8 mouse cellular contexts compared by ENCODE assay signal in the genomic region with DNA sequence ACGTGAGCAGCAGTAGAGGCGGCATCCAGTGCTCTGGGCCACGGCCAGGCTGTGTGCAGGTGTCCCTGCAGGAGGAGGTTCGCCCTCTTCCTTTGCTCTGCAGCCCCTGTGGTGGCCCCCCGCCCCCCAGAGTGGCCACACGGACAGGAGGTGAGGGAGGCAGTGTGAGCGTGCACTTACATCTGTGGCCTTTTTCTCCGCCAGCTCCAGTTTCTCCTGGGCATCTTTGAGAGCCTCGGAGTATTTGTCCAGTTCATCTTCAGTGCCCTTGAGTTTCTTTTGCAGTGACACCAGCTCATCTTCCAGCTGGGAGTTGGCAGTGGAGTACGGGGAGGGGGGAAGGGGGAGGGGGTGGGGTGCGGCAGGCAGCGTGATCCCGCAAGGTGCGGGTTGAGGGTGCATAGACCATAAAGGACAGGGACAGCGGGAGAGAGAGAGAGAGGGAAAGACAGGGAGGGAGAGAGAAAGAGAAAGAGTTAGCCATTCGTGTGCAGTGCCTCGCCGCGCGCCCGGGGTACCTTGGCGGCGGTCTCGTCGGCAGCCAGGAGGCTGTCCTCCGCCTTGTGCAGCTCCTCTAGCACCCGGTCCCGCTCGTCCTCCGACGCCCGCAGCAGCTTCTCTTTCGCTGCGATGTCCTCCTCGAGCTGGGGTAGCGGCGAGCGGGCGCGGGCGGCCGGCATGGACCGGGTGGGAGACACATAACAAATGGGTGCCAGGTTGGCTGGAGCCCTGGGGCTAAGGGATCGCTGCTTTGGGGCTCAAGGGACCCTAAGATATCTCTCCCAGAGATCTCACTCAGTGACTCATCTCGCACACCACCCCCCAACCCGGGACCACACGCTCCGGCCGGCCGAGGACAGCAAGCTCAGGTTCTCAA. TPM values are rescaled to one million over a fixed set of nuclear protein-coding genes. Genes with fewer than 3 reads are reported as not detected.
DNase-seq lines count a peak whose midpoint lies in the region; ATAC-seq and TF ChIP-seq lines count a peak whose summit lies in the region.

No protein-coding gene starts in this region.

- peak overlapping the region; percentile 21; the same call in 1 of the 2 replicates for H3K27ac ChIP-seq in spleen, adult 2 months (ENCODE audit: insufficient read depth, low read length)
- H3K27ac ChIP-seq in heart, embryonic 13.5 days (replicated peaks) = peak overlapping the region; percentile 100
- peak overlapping the region; percentile 89 for H3K27ac ChIP-seq in limb, embryonic 15.5 days
- peak overlapping the region; percentile 93 for H3K27ac ChIP-seq in stomach, embryonic 15.5 days

- DNase-seq in cerebellum, adult 8-10 months = peak; percentile 37
- no peak for DNase-seq in cerebellum, adult 9-10 months
- DNase-seq in spleen, adult 2 months (ENCODE audit: low read depth in 1 of 2, low spot score in 2 of 2) = no peak
- DNase-seq in spleen, postnatal 10 days (ENCODE audit: low spot score in 2 of 2) = no peak

- peaks cover 14% of the 10 kb centered on the region for H3K4me1 ChIP-seq in spleen, adult 2 months (ENCODE audit: control insufficient read depth, insufficient read depth, insufficient read length)
- H3K4me1 ChIP-seq in heart, embryonic 13.5 days = peaks cover 38% of the 10 kb centered on the region
- H3K4me1 ChIP-seq in limb, embryonic 15.5 days = peaks cover 53% of the 10 kb centered on the region
- H3K4me1 ChIP-seq in stomach, embryonic 15.5 days = peaks cover 34% of the 10 kb centered on the region

- H3K36me3 ChIP-seq in spleen, adult 2 months (ENCODE audit: control insufficient read depth, insufficient read depth, low read length) = no peaks in the 10 kb centered on the region
- H3K36me3 ChIP-seq in heart, embryonic 13.5 days = peaks cover 26% of the 10 kb centered on the region
- no peaks in the 10 kb centered on the region for H3K36me3 ChIP-seq in limb, embryonic 15.5 days
- no peaks in the 10 kb centered on the region for H3K36me3 ChIP-seq in stomach, embryonic 15.5 days

- peak overlapping the region; percentile 93 for H3K4me2 ChIP-seq in heart, embryonic 13.5 days
- H3K4me2 ChIP-seq in limb, embryonic 15.5 days = peak overlapping the region; percentile 69
- peak overlapping the region; percentile 84 for H3K4me2 ChIP-seq in stomach, embryonic 15.5 days

- H3K27me3 ChIP-seq in spleen, adult 2 months (ENCODE audit: control insufficient read depth, insufficient read depth, low read length) = peaks cover 31% of the 10 kb centered on the region
- 0 out of 2 replicates have a peak, but pooled peaks cover 3% of the 10 kb centered on the region for H3K27me3 ChIP-seq in heart, embryonic 13.5 days (replicated peaks)
- no peaks in the 10 kb centered on the region for H3K27me3 ChIP-seq in limb, embryonic 15.5 days
- H3K27me3 ChIP-seq in stomach, embryonic 15.5 days (replicated peaks) = no peaks in the 10 kb centered on the region

- H3K4me3 ChIP-seq in spleen, adult 2 months (ENCODE audit: extremely low read depth, insufficient read depth, insufficient read length) = peak overlapping the region; percentile 50; the same call in 1 of the 2 replicates
- H3K4me3 ChIP-seq in heart, embryonic 13.5 days = peak overlapping the region; percentile 93
- peak overlapping the region; percentile 67 for H3K4me3 ChIP-seq in limb, embryonic 15.5 days
- H3K4me3 ChIP-seq in stomach, embryonic 15.5 days (replicated peaks) = peak overlapping the region; percentile 81

- H3K9ac ChIP-seq in heart, embryonic 13.5 days = peak overlapping the region; percentile 100
- H3K9ac ChIP-seq in limb, embryonic 15.5 days = peak overlapping the region; percentile 77
- H3K9ac ChIP-seq in stomach, embryonic 15.5 days = peak overlapping the region; percentile 70

- no peaks in the 10 kb centered on the region for H3K9me3 ChIP-seq in heart, embryonic 13.5 days
- H3K9me3 ChIP-seq in limb, embryonic 15.5 days = no peaks in the 10 kb centered on the region
- no peaks in the 10 kb centered on the region for H3K9me3 ChIP-seq in stomach, embryonic 15.5 days

- no peak for ATAC-seq in heart, embryonic 13.5 days (ENCODE audit: extremely low read depth, insufficient number of reproducible peaks, low FRiP score, low TSS enrichment)
- ATAC-seq in limb, embryonic 15.5 days (ENCODE audit: insufficient number of reproducible peaks, low FRiP score, low TSS enrichment, low read depth) = no peak
- no peak for ATAC-seq in stomach, embryonic 15.5 days (ENCODE audit: insufficient read depth, low FRiP score, low read depth)
- no peak for ATAC-seq in erythroid progenitor cell, adult 5-6 weeks (replicated peaks; ENCODE audit: low FRiP score, poor library complexity, severe bottlenecking)

- no peak for TF ChIP-seq POLR2A in spleen, adult 2 months (IDR thresholded peaks at IDR 0.05; ENCODE audit: low read depth, low read length)

- TF ChIP-seq CTCF in spleen, adult 2 months (IDR thresholded peaks at IDR 0.05; ENCODE audit: extremely low read depth, insufficient read depth, insufficient read length, insufficient replicate concordance) = no peak

- WGBS in spleen, adult 2 months = 2% methylated on average over 47 of the region's 50 CpGs
- under 1% methylated on average over 50 of the region's 50 CpGs for WGBS in heart, embryonic 13.5 days
- under 1% methylated on average over 50 of the region's 50 CpGs for WGBS in limb, embryonic 15.5 days
- under 1% methylated on average over 50 of the region's 50 CpGs for WGBS in stomach, embryonic 15.5 days

RNA-seq across cellular contexts. Expression of a gene that starts 1.4 kb away (rescaled TPM):
- 39.0 and 54.2 TPM in 2 replicates for polyA plus RNA-seq in spleen, adult 2 months (2012; rRNA removed)
- 3,954 and 4,354 TPM in 2 replicates for polyA plus RNA-seq in heart, embryonic 13.5 days (2015; fragmentation: Nextera tagmentation; extraction: Ambion mirVana)
- 710 and 1,010 TPM in 2 replicates for polyA plus RNA-seq in limb, embryonic 15.5 days (2015; fragmentation: Nextera tagmentation; extraction: Ambion mirVana)
- polyA plus RNA-seq in stomach, embryonic 15.5 days (2015; fragmentation: Nextera tagmentation; extraction: Ambion mirVana) = 1,038 and 1,102 TPM in 2 replicates
- 53.7 and 60.2 TPM in 2 replicates for total RNA-seq in erythroid progenitor cell, adult 5-6 weeks (2015; ENCODE audit: low replicate concordance)
- 68.7 and 75.5 TPM in 2 replicates for total RNA-seq in erythroid progenitor cell, adult 5-6 weeks (2017; ENCODE audit: low replicate concordance)

Comparison
In these comparisons a context has a peak if more than half of its experiments do, and no peak if none do; other contexts are left out.
1. H3K27ac ChIP-seq: peak in every context shown above with its lines; median percentile 100 in heart, embryonic 13.5 days; 93 in stomach, embryonic 15.5 days; 89 in limb, embryonic 15.5 days; 21 in spleen, adult 2 months.
2. RNA of a gene that starts 1.4 kb away (polyA plus RNA-seq): 3,954 to 4,354 TPM in heart, embryonic 13.5 days, 1,038 to 1,102 TPM in stomach, embryonic 15.5 days and 710 to 1,010 TPM in limb, embryonic 15.5 days; 39.0 to 54.2 TPM in spleen, adult 2 months; every median in the first group is over 10 times any median in the second.
3. Peak in every context shown above with its lines, with median percentiles within 50 percentile points of each other: H3K4me3 ChIP-seq, H3K4me2 ChIP-seq and H3K9ac ChIP-seq.